Mouse (Mus musculus) forebrain, embryonic 11.5 days (tissue): Measurements from ENCODE around the gene Hinfp. TPM values are rescaled to one million over a fixed set of nuclear protein-coding genes. Genes with fewer than 3 reads are reported as not detected.
A peak's percentile ranks its signal among the peaks of the same experiment; 100 is the strongest.

Experiments used
- ATAC-seq: fragments of 200-750 bp; cut with Nextera tagmentation; replicated peaks from 2 replicates; pipeline ENCODE4 v1.8.0; 2017; ENCODE audit warnings: moderate TSS enrichment; ENCODE audit not compliant: low FRiP score
- DNase-seq: peaks from one replicate; pipeline ENCODE4 v3.0.0-alpha.2; 2017; ENCODE audit warnings: low spot score
- H3K27ac ChIP-seq: fragments of 300-500 bp; sonication (generic); 2 replicates; pipeline ENCODE4 v1.5.1; 2014; ENCODE audit warnings: low read depth, low read length
- H3K27me3 ChIP-seq: fragments of 300-500 bp; sonication (generic); 2 replicates; pipeline ENCODE4 v1.6.1; 2014; ENCODE audit warnings: mild to moderate bottlenecking, low read length, mixed read lengths; ENCODE audit not compliant: control insufficient read depth, insufficient read depth
- H3K36me3 ChIP-seq: fragments of 300-500 bp; sonication (generic); 2 replicates; pipeline ENCODE4 v1.6.1; 2014; ENCODE audit warnings: mild to moderate bottlenecking, low read length, moderate library complexity, mixed read lengths; ENCODE audit not compliant: control insufficient read depth, insufficient read depth
- H3K4me1 ChIP-seq: fragments of 300-500 bp; sonication (generic); replicated peaks from 2 replicates; pipeline ENCODE4 v1.6.1; 2014; ENCODE audit warnings: low read length, mixed read lengths; ENCODE audit not compliant: control insufficient read depth, insufficient read depth
- H3K4me2 ChIP-seq: fragments of 300-500 bp; sonication (generic); 2 replicates; pipeline ENCODE4 v1.6.1; 2014; ENCODE audit warnings: low read depth, mild to moderate bottlenecking, low read length, moderate library complexity, mixed read lengths; ENCODE audit not compliant: severe bottlenecking
- H3K4me3 ChIP-seq: fragments of 300-500 bp; sonication (generic); 2 replicates; pipeline ENCODE4 v1.5.1; 2014; ENCODE audit warnings: low read depth, low read length
- H3K9ac ChIP-seq: fragments of 300-500 bp; sonication (generic); 2 replicates; pipeline ENCODE4 v1.6.1; 2014; ENCODE audit warnings: low read length
- H3K9me3 ChIP-seq: fragments of 300-500 bp; sonication (generic); 2 replicates; pipeline ENCODE4 v1.6.1; 2016; ENCODE audit warnings: low read length, mixed read lengths; ENCODE audit not compliant: control insufficient read depth
- WGBS: fragments of 180-500 bp; shearing (Covaris S2); extraction: QIAGEN DNeasy Blood & Tissue Kit; methylation state at CpG from one replicate; pipeline ENCODE4 v1.1.7; 2014; 5-methylcytosine and 5-hydroxymethylcytosine counted together
- polyA plus RNA-seq: library from polyadenylated mRNA; unstranded; fragments of >200 nt; fragmentation: Nextera tagmentation; extraction: Ambion mirVana; gene quantifications from 2 replicates; pipeline ENCODE4 v1.2.1, GENCODE M21; 2014

Hinfp gene
- polyA plus RNA-seq, 1 experiment from 2014 or later, result 25.8 TPM

DNA sequence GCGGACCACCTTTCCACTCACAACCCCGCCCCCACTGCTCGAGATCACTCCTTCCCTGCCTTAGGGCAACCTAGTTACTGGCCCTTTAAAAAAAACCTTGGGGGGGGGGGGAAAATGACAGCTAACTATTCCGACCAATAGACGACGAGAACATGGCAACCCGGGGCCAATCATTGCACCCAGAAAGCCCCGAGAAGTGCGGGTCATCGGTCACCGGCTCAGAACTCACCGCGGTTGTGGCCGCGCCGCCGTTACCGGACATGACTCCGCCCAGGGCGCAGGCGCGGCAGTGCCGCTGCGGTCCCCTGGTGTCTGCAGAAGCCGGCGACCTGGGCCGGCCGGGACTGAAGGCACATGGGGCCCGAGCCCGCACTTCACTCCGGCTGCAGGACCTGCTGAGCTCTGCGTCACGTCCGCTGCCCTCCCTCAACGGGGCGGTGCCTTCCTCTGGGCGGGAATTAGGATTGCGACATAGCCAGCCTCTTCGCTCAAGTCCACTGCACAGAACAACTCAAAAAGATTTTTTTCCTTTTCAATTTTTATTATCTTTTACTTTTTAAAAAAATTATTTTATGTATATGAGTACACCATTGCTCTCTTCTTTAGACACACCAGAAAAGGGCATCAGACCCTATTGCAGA lies 38.4 kb upstream of the Hinfp start, which contains the start of gene Hmbs:
Hmbs (minus strand) TSS at position 448 of the 641 bp plus-strand sequence.
- ATAC-seq (peak; percentile 93), DNase-seq (peak; percentile 94)
- peak within 1 kb of the TSS; percentile 75 for H3K4me2 ChIP-seq
- peak within 1 kb of the TSS; percentile 98 for H3K27ac ChIP-seq
- H3K9ac ChIP-seq, result peak within 1 kb of the TSS; percentile 89
- under 1% methylated on average over 39 of the region's 39 CpGs for WGBS
- peaks cover 8% of the 10 kb centered on the region; the same call in 1 of the 2 replicates for H3K4me1 ChIP-seq
- H3K36me3 ChIP-seq, result peaks cover 12% of the 10 kb centered on the region; the same call in 1 of the 2 replicates
- H3K27me3 ChIP-seq, result no peaks in the 10 kb centered on the region
- H3K9me3 ChIP-seq, result no peaks in the 10 kb centered on the region; the same call in 1 of the 2 replicates
- peak within 1 kb of the TSS; percentile 85 for H3K4me3 ChIP-seq

- Histone ChIP-seq H3K27ac (peak overlapping the region; percentile 98), H3K9me3 (no peaks in the 10 kb centered on the region), H3K4me2 (peak overlapping the region; percentile 75), H3K4me1 (peaks cover 8% of the 10 kb centered on the region; the same call in 1 of the 2 replicates), H3K9ac (peak overlapping the region; percentile 89), H3K4me3 (peak overlapping the region; percentile 85), H3K27me3 (no peaks in the 10 kb centered on the region), H3K36me3 (peaks cover 6% of the 10 kb centered on the region; the same call in 1 of the 2 replicates)
- ATAC-seq, result peak; percentile 34
- DNase-seq, result no peak
- 9% methylated on average over 6 of the region's 6 CpGs for WGBS
Measured at GRCm38 (mm10) chr9:44343290-44343689, 37.8 kb upstream of the Hinfp start.

- Histone ChIP-seq H3K36me3 (peaks cover 6% of the 10 kb centered on the region; the same call in 1 of the 2 replicates), H3K27me3 (no peaks in the 10 kb centered on the region), H3K9me3 (no peaks in the 10 kb centered on the region), H3K4me3 (peak overlapping the region; percentile 3; the same call in 1 of the 2 replicates), H3K4me2 (peak overlapping the region; percentile 75; the same call in 1 of the 2 replicates), H3K9ac (no peak overlapping the region; the same call in 1 of the 2 replicates), H3K27ac (peak overlapping the region; percentile 98; the same call in 1 of the 2 replicates), H3K4me1 (peaks cover 8% of the 10 kb centered on the region; the same call in 1 of the 2 replicates)
- DNase-seq (no peak), ATAC-seq (no peak)
- WGBS, result 80% methylated on average over 1 of the region's 1 CpGs
Measured at GRCm38 (mm10) chr9:44342605-44343004, 37.1 kb upstream of the Hinfp start.

- Histone ChIP-seq H3K27ac (peak overlapping the region; percentile 98; the same call in 1 of the 2 replicates), H3K9me3 (no peaks in the 10 kb centered on the region), H3K27me3 (no peaks in the 10 kb centered on the region), H3K4me1 (peaks cover 8% of the 10 kb centered on the region; the same call in 1 of the 2 replicates), H3K4me2 (no peak overlapping the region), H3K9ac (no peak overlapping the region; the same call in 1 of the 2 replicates), H3K4me3 (peak overlapping the region; percentile 3; the same call in 1 of the 2 replicates), H3K36me3 (peaks cover 5% of the 10 kb centered on the region; the same call in 1 of the 2 replicates)
- DNase-seq (no peak), ATAC-seq (no peak)
- 91% methylated on average over 3 of the region's 3 CpGs for WGBS
Measured at GRCm38 (mm10) chr9:44342173-44342572, 36.7 kb upstream of the Hinfp start.

DNA sequence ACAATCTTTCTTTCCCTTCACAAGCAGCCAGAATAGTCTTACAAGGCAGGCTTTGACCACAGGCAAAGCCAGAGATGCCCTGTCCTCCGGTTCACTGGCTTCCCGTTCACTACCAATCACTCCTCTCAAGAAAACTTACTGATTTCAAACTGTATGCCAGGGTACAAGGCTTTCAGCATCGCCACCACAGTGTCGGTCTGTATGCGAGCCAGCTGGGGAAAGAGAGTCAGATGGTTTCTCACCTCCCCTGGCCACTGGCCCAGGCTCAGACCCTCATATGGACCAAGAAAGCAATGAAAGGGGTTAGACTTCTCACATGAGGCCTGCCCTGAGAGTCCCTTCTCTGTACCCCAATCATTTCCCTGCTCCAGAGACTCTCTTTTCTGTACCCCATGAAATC lies 36.0 kb upstream of the Hinfp start:
- H3K27me3 ChIP-seq, result no peaks in the 10 kb centered on the region
- no peak for DNase-seq
- H3K4me1 ChIP-seq, result peaks cover 12% of the 10 kb centered on the region; the same call in 1 of the 2 replicates
- H3K27ac ChIP-seq, result no peak overlapping the region
- peak overlapping the region; percentile 9; the same call in 1 of the 2 replicates for H3K4me3 ChIP-seq
- peaks cover 4% of the 10 kb centered on the region; the same call in 1 of the 2 replicates for H3K36me3 ChIP-seq
- WGBS, result 96% methylated on average over 5 of the region's 5 CpGs
- H3K4me2 ChIP-seq, result no peak overlapping the region
- no peak for ATAC-seq
- H3K9me3 ChIP-seq, result no peaks in the 10 kb centered on the region
- H3K9ac ChIP-seq, result no peak overlapping the region; the same call in 1 of the 2 replicates

DNA sequence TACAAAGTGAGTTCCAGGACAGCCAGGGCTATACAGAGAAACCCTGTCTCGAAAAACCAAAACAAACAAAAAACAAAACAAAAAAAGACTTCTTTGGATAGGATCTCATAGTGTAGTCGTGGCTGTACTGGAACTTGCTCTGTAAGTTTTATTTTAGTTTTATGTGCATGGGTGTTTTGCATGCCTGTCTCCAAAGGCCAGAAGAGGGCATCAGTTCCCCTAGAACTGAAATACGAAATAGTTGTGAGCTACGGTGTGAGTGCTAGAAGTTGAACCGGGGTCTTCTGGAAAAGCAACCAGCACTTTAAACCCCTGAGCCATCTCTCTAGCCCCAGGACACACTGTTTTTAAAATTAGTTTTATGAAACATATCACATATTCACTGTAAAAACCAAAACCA lies 33.1 kb upstream of the Hinfp start:
- H3K9me3 ChIP-seq, result no peaks in the 10 kb centered on the region; the same call in 1 of the 2 replicates
- no peak overlapping the region for H3K9ac ChIP-seq
- H3K36me3 ChIP-seq, result peaks cover 5% of the 10 kb centered on the region
- H3K4me2 ChIP-seq, result no peak overlapping the region
- H3K27ac ChIP-seq, result no peak overlapping the region
- DNase-seq (no peak), ATAC-seq (no peak)
- WGBS, result 83% methylated on average over 5 of the region's 5 CpGs
- H3K4me1 ChIP-seq, result peaks cover 12% of the 10 kb centered on the region; the same call in 1 of the 2 replicates
- no peak overlapping the region for H3K4me3 ChIP-seq
- no peaks in the 10 kb centered on the region for H3K27me3 ChIP-seq

DNA sequence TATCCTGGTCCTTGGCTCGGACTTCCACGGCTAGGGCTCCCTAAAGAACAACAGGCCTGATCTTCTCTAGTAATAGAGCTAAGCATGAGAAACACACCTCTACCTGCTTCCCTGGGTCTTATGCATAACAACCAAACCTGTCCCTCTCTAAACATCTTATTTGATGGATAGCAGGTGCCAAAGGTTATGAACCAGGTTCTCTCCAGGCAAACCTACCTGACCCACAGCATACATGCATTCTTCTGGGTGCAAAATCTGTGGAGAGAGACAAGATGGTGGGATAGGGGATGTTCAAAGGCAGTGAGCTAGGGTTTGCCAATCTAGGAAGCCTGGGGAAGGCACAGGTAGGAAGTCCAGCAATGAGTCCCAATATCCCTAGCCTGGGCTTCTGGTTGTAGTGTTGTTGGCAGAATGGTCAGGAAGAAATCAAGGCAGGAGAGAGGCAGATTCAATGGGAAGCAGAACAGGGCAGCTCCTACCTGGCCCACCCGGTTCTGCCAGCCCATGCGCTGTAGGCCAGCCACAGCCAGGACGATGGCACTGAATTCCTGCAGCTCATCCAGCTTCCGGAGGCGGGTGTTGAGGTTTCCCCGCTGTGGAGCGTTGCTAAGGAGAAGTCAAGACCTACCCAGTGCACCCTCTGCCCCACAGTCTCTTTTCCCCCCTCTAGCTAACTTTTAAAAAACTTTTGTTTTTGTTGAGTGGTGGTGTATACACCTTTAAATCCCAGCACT lies 32.1 kb upstream of the Hinfp start:
- DNase-seq (no peak), ATAC-seq (no peak)
- Histone ChIP-seq H3K4me2 (peak overlapping the region; percentile 37), H3K4me1 (peaks cover 6% of the 10 kb centered on the region; the same call in 1 of the 2 replicates), H3K9ac (no peak overlapping the region), H3K27me3 (no peaks in the 10 kb centered on the region), H3K27ac (no peak overlapping the region), H3K4me3 (peak overlapping the region; percentile 99), H3K9me3 (no peaks in the 10 kb centered on the region; the same call in 1 of the 2 replicates), H3K36me3 (peaks cover 15% of the 10 kb centered on the region)
- 70% methylated on average over 9 of the region's 9 CpGs for WGBS

DNA sequence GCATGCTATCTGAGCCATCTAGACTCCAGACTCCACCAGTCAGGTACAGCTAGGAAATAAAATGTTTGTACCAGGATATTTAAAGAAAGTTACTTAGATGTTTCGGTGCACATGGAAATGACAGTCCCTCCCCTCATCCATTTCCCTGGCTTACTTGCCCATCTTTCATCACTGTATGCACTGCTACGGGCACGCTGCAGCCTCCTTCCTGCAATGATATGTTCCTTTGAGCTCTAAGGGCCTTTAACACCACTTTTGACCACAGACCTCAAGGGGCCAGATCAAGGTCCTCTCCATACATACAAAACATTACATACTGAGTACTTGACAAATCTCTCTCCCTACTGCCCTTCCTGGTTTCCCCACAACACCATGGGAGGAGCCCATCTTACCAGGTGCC lies 31.5 kb upstream of the Hinfp start:
- H3K27ac ChIP-seq, result peak overlapping the region; percentile 31; the same call in 1 of the 2 replicates
- no peaks in the 10 kb centered on the region for H3K27me3 ChIP-seq
- DNase-seq (no peak), ATAC-seq (no peak)
- H3K9ac ChIP-seq, result peak overlapping the region; percentile 99
- peaks cover 4% of the 10 kb centered on the region; the same call in 1 of the 2 replicates for H3K4me1 ChIP-seq
- peak overlapping the region; percentile 73 for H3K4me2 ChIP-seq
- H3K9me3 ChIP-seq, result no peaks in the 10 kb centered on the region; the same call in 1 of the 2 replicates
- peak overlapping the region; percentile 99 for H3K4me3 ChIP-seq
- H3K36me3 ChIP-seq, result peaks cover 18% of the 10 kb centered on the region
- WGBS, result 80% methylated on average over 3 of the region's 3 CpGs
